Mouse (Mus musculus) MEL (cell line): ENCODE results near the gene Tcf12. TPM values are rescaled to one million over a fixed set of nuclear protein-coding genes. Genes with fewer than 3 reads are reported as not detected.

Source experiments
- DNase-seq: peaks from one replicate; pipeline ENCODE4 v3.0.0; 2011; ENCODE audit warnings: low read depth, low spot score
- H3K27ac ChIP-seq: 2 replicates; pipeline ENCODE4 v1.5.1; 2012; ENCODE audit warnings: low read depth, mild to moderate bottlenecking, control low read depth, low read length, moderate library complexity; ENCODE audit not compliant: control insufficient read depth
- H3K27me3 ChIP-seq, 2 experiments: fragments of 150-350 bp in 1 of 2; sonication (generic) in 1 of 2; 2 replicates each; pipeline ENCODE4 v1.6.1; 2012; ENCODE audit warnings: low read length in 2 of 2, mild to moderate bottlenecking in 2 of 2, improper control_type of control experiment in 1 of 2, moderate library complexity in 1 of 2; ENCODE audit not compliant: insufficient read depth in 2 of 2, control insufficient read depth in 1 of 2
- H3K36me3 ChIP-seq, 2 experiments: 2 replicates each; pipeline ENCODE4 v1.6.1; 2012 to 2014; ENCODE audit warnings: low read length in 2 of 2, improper control_type of control experiment in 1 of 2, inconsistent platforms in 1 of 2, mild to moderate bottlenecking in 1 of 2; ENCODE audit not compliant: insufficient read depth in 2 of 2, control insufficient read depth in 1 of 2
- H3K4me1 ChIP-seq, 2 experiments: fragments of 150-350 bp in 1 of 2; sonication (generic) in 1 of 2; 2 replicates each; pipeline ENCODE4 v1.6.1; 2012; ENCODE audit warnings: low read length in 2 of 2, improper control_type of control experiment in 1 of 2, mild to moderate bottlenecking in 1 of 2; ENCODE audit not compliant: insufficient read depth in 2 of 2, control insufficient read depth in 1 of 2
- H3K4me3 ChIP-seq, 2 experiments: fragments of 150-350 bp in 1 of 2; sonication (generic) in 1 of 2; 2 replicates each; pipeline ENCODE4 v1.5.1; 2012; ENCODE audit warnings: low read depth in 2 of 2, low read length in 2 of 2, mild to moderate bottlenecking in 2 of 2, moderate library complexity in 2 of 2, control low read depth in 1 of 2, improper control_type of control experiment in 1 of 2; ENCODE audit not compliant: control insufficient read depth in 1 of 2, insufficient read depth in 1 of 2
- H3K79me2 ChIP-seq: 2 replicates; pipeline ENCODE4 v1.6.1; 2012; ENCODE audit warnings: mild to moderate bottlenecking, low read length, moderate library complexity; ENCODE audit not compliant: control insufficient read depth, poor library complexity, insufficient read depth
- H3K9ac ChIP-seq: 2 replicates; pipeline ENCODE4 v1.6.1; 2012; ENCODE audit warnings: low read depth, mild to moderate bottlenecking, control low read depth, low read length, moderate library complexity; ENCODE audit not compliant: control insufficient read depth, poor library complexity, severe bottlenecking
- H3K9me3 ChIP-seq: fragments of 150-350 bp; sonication (generic); replicated peaks from 2 replicates; pipeline ENCODE4 v1.6.1; 2012; ENCODE audit warnings: mild to moderate bottlenecking, low read length, improper control_type of control experiment, moderate library complexity; ENCODE audit not compliant: insufficient read depth
- CTCF ChIP-seq, 3 experiments: IDR thresholded peaks in 2 of 3; conservative IDR thresholded peaks in 1 of 3; 2 replicates each; pipeline ENCODE4 v1.5.1; 2011 to 2012; ENCODE audit warnings: low read length in 3 of 3, low read depth in 2 of 3, mild to moderate bottlenecking in 2 of 3, improper control_type of control experiment in 1 of 3, inconsistent platforms in 1 of 3, mixed read lengths in 1 of 3, moderate library complexity in 1 of 3; ENCODE audit not compliant: control insufficient read depth in 1 of 3, insufficient read depth in 1 of 3, poor library complexity in 1 of 3, severe bottlenecking in 1 of 3
- E2F4 ChIP-seq: IDR thresholded peaks from 2 replicates; pipeline ENCODE4 v1.6.1; 2011; ENCODE audit warnings: low read depth, low read length, improper control_type of control experiment, borderline replicate concordance
- EP300 ChIP-seq, 2 experiments: IDR thresholded peaks; 2 replicates each; pipeline ENCODE4 v1.6.1; 2011; ENCODE audit warnings: improper control_type of control experiment in 2 of 2, low read length in 2 of 2, low read depth in 1 of 2, mild to moderate bottlenecking in 1 of 2
- ETS1 ChIP-seq: IDR thresholded peaks from 2 replicates; pipeline ENCODE4 v1.6.1; 2012; ENCODE audit warnings: low read depth, mild to moderate bottlenecking, inconsistent platforms, low read length, improper control_type of control experiment, moderate library complexity
- HCFC1 ChIP-seq: IDR thresholded peaks from 2 replicates; pipeline ENCODE4 v1.6.1; 2012; ENCODE audit warnings: low read depth, mild to moderate bottlenecking, inconsistent platforms, low read length, improper control_type of control experiment, moderate library complexity
- KAT2A ChIP-seq: conservative IDR thresholded peaks from 2 replicates; pipeline ENCODE4 v1.6.1; 2012; ENCODE audit warnings: low read depth, low read length, improper control_type of control experiment, inconsistent platforms
- MAFK ChIP-seq: IDR thresholded peaks from 2 replicates; pipeline ENCODE4 v1.6.1; 2011; ENCODE audit warnings: low read depth, mild to moderate bottlenecking, low read length, improper control_type of control experiment, borderline replicate concordance
- MXI1 ChIP-seq: IDR thresholded peaks from 2 replicates; pipeline ENCODE4 v1.6.1; 2011; ENCODE audit warnings: mild to moderate bottlenecking, low read depth, low read length, improper control_type of control experiment
- MYB ChIP-seq: IDR thresholded peaks from 2 replicates; pipeline ENCODE4 v1.6.1; 2011; ENCODE audit warnings: mild to moderate bottlenecking, low read depth, low read length, improper control_type of control experiment
- NELFE ChIP-seq: IDR thresholded peaks from 2 replicates; pipeline ENCODE4 v1.6.1; 2011; ENCODE audit warnings: low read depth, low read length, improper control_type of control experiment
- POLR2A ChIP-seq, 2 experiments: IDR thresholded peaks; 2 replicates each; pipeline ENCODE4 v1.6.1; 2011 to 2012; ENCODE audit warnings: low read length in 2 of 2, mild to moderate bottlenecking in 2 of 2, control low read depth in 1 of 2, improper control_type of control experiment in 1 of 2, low read depth in 1 of 2, moderate library complexity in 1 of 2; ENCODE audit not compliant: control insufficient read depth in 1 of 2, insufficient read depth in 1 of 2, poor library complexity in 1 of 2
- POLR2AphosphoS2 ChIP-seq: IDR thresholded peaks from 2 replicates; pipeline ENCODE4 v1.6.1; 2011; ENCODE audit warnings: low read length, improper control_type of control experiment
- RAD21 ChIP-seq: IDR thresholded peaks from 2 replicates; pipeline ENCODE4 v1.6.1; 2011; ENCODE audit warnings: mild to moderate bottlenecking, low read depth, low read length, improper control_type of control experiment
- TCF12 ChIP-seq: IDR thresholded peaks from 2 replicates; pipeline ENCODE4 v1.6.1; 2014; ENCODE audit warnings: low read depth, mild to moderate bottlenecking, inconsistent platforms, low read length, improper control_type of control experiment, moderate library complexity
- UBTF ChIP-seq: IDR thresholded peaks from 2 replicates; pipeline ENCODE4 v1.6.1; 2012; ENCODE audit warnings: low read depth, mild to moderate bottlenecking, inconsistent platforms, low read length, improper control_type of control experiment, moderate library complexity, borderline replicate concordance; ENCODE audit not compliant: insufficient read depth
- ZC3H11A ChIP-seq: IDR thresholded peaks from 2 replicates; pipeline ENCODE4 v1.6.1; 2012; ENCODE audit warnings: low read depth, mild to moderate bottlenecking, inconsistent platforms, low read length, improper control_type of control experiment
- ZKSCAN1 ChIP-seq: IDR thresholded peaks from 2 replicates; pipeline ENCODE4 v1.6.1; 2012; ENCODE audit warnings: low read depth, mild to moderate bottlenecking, inconsistent platforms, low read length, improper control_type of control experiment, moderate library complexity
- ZMIZ1 ChIP-seq: IDR thresholded peaks from 2 replicates; pipeline ENCODE4 v1.6.1; 2012; ENCODE audit warnings: low read depth, mild to moderate bottlenecking, inconsistent platforms, low read length, improper control_type of control experiment, moderate library complexity
- ZNF384 ChIP-seq: IDR thresholded peaks from 2 replicates; pipeline ENCODE4 v1.6.1; 2012; ENCODE audit warnings: low read depth, mild to moderate bottlenecking, inconsistent platforms, low read length, improper control_type of control experiment
- polyA plus RNA-seq, 2 experiments: library from polyadenylated mRNA; stranded (reverse) in 1 of 2; unstranded in 1 of 2; fragments of >175 nt in 1 of 2; fragments of >200 nt in 1 of 2; gene quantifications; 2 replicates each; pipeline versions ENCODE4 v1.2.1 to v1.2.4; 2012; ENCODE audit warnings: low replicate concordance in 2 of 2, low read depth in 1 of 2; ENCODE audit not compliant: insufficient read length in 2 of 2, insufficient read depth in 1 of 2, missing spikeins in 1 of 2
- total RNA-seq: library from RNA; depleted of rRNA; stranded (reverse); fragments of 300-350 nt; gene quantifications from 2 replicates; pipeline ENCODE4 v1.2.3, GENCODE M21; 2012

Tcf12 gene
- total and polyA plus RNA-seq, 3 experiments = 29.3 to 70.5 (median 39.6) TPM

DNA sequence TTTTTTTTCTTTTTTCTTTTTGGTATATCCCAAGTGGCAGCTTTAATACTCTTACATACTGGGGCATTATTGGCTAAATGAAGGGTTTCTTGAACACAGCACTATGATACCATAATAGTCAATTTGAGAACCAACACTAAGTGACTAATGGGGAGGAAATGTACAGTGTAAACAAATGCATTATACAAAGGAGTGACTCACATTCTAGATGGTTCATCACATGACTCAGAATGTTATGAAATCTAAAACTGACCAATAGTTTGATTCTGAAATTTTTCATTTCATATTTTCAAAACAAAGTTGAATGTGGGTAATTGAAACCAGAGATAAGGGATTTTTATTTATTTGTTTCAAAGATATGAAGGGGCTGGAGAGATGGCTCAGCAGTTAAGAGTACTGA lies 169.2 kb downstream of the Tcf12 start:
- no peak overlapping the region for H3K4me3 ChIP-seq
- H3K4me1 ChIP-seq = peaks cover 0 to 2% of the 10 kb centered on the region in 2 experiments; a peak in 2 of 4 replicates
- TF ChIP-seq MXI1 (no peak), POLR2AphosphoS2 (no peak), POLR2A (IDR thresholded peaks at IDR 0.05; ENCODE audit: control insufficient read depth in 1 of 2, insufficient read depth in 1 of 2, low read depth in 1 of 2, low read length in 2 of 2, poor library complexity in 1 of 2) (no peak), ZKSCAN1 (no peak), NELFE (no peak), CTCF (IDR thresholded peaks at IDR 0.05 in 2 of 3, conservative IDR thresholded peaks at IDR 0.05 in 1 of 3; ENCODE audit: control insufficient read depth in 1 of 3, insufficient read depth in 1 of 3, low read depth in 2 of 3, low read length in 3 of 3, poor library complexity in 1 of 3, severe bottlenecking in 1 of 3) (no peak), MAFK (no peak), RAD21 (no peak), MYB (no peak), ZC3H11A (no peak), ZMIZ1 (no peak)
- H3K9me3 ChIP-seq = no peaks in the 10 kb centered on the region
- no peak overlapping the region for H3K27ac ChIP-seq
- H3K36me3 ChIP-seq = peaks cover 0 to 6% of the 10 kb centered on the region in 2 experiments; a peak in 3 of 4 replicates
- DNase-seq = no peak
- H3K27me3 ChIP-seq = no peaks in the 10 kb centered on the region
- no peak overlapping the region for H3K9ac ChIP-seq
- no peaks in the 10 kb centered on the region for H3K79me2 ChIP-seq

DNA sequence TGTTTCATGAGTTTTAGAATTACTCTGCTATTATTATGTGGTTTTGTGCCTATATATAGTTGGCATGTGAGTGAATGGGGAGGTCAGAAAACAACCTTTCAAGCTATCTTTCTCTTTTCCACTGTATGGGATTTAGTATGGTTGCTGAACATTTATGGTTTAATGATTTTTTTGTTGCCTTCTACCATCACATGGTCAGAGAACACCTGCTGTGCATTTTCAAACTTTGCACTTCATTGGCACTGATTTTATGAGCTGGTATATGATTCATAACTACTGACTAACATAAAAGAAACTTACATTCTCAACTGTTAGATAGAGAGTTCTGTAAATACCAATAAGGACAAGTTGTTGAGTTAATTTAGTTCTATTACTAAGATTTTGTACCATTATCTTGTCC lies 171.7 kb downstream of the Tcf12 start:
- H3K27me3 ChIP-seq = no peaks in the 10 kb centered on the region
- peaks cover 0 to 2% of the 10 kb centered on the region in 2 experiments for H3K36me3 ChIP-seq
- no peak overlapping the region for H3K27ac ChIP-seq
- no peak for DNase-seq
- no peak overlapping the region for H3K9ac ChIP-seq
- H3K4me3 ChIP-seq = no peak overlapping the region
- no peaks in the 10 kb centered on the region for H3K79me2 ChIP-seq
- no peaks in the 10 kb centered on the region; a peak in 2 of 4 replicates for H3K4me1 ChIP-seq
- TF ChIP-seq ETS1 = no peak
- TF ChIP-seq MAFK = no peak
- no peak for TF ChIP-seq KAT2A
- TF ChIP-seq UBTF = no peak
- TF ChIP-seq TCF12 = no peak
- no peaks in the 10 kb centered on the region for H3K9me3 ChIP-seq

DNA sequence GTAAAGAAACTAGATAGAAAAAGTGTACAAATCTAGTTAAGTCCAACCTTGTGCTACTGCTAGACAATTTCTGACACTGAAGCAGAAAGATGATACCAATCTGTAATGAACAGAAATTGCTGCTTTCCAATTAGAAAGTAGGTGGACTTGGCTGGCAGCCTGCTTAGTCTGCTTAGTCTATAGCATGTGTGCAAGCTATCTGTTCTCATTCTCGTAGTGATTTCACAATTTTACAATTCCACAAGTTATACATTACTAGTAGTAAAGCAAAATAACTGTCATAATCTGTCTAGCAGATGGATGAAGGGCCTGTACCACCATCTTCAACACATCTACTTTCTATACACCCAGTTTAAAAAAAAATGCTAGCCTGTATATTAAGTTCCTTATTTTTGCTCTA lies 175.5 kb downstream of the Tcf12 start:
- H3K9me3 ChIP-seq = no peaks in the 10 kb centered on the region
- H3K27ac ChIP-seq = no peak overlapping the region
- no peak for DNase-seq
- no peaks in the 10 kb centered on the region for H3K79me2 ChIP-seq
- H3K4me3 ChIP-seq = no peak overlapping the region
- peaks cover 6 to 21% of the 10 kb centered on the region in 2 experiments for H3K4me1 ChIP-seq
- peaks cover 0 to 25% of the 10 kb centered on the region in 2 experiments; a peak in 3 of 4 replicates for H3K36me3 ChIP-seq
- TF ChIP-seq E2F4 (no peak), ZNF384 (peak; percentile 43; the same call in 1 of the 2 replicates), HCFC1 (no peak), EP300 (IDR thresholded peaks at IDR 0.05; ENCODE audit: low read depth in 1 of 2, low read length in 2 of 2) (no peak)
- no peak overlapping the region for H3K9ac ChIP-seq
- no peaks in the 10 kb centered on the region for H3K27me3 ChIP-seq
